Mouse (Mus musculus) liver, embryonic 13.5 days (tissue): ENCODE results near the gene Timm44. TPM values are rescaled to one million over a fixed set of nuclear protein-coding genes. Genes with fewer than 3 reads are reported as not detected.

Experiments used
- ATAC-seq: fragments of 200-750 bp; cut with Nextera tagmentation; 2 replicates; pipeline ENCODE4 v1.8.0; 2017; ENCODE audit warnings: low read depth, mild to moderate bottlenecking, moderate number of reproducible peaks, moderate library complexity
- DNase-seq: peaks from one replicate; pipeline ENCODE4 v3.0.0; 2022
- H3K27ac ChIP-seq: fragments of 300-500 bp; sonication (generic); 2 replicates; pipeline ENCODE4 v1.5.1; 2015; ENCODE audit warnings: moderate library complexity, mild to moderate bottlenecking, inconsistent platforms
- H3K27me3 ChIP-seq: fragments of 300-500 bp; sonication (generic); 2 replicates; pipeline ENCODE4 v1.6.1; 2015; ENCODE audit warnings: mild to moderate bottlenecking, inconsistent platforms
- H3K36me3 ChIP-seq: fragments of 300-500 bp; sonication (generic); 2 replicates; pipeline ENCODE4 v1.6.1; 2015; ENCODE audit warnings: mild to moderate bottlenecking, inconsistent platforms
- H3K4me1 ChIP-seq: fragments of 300-500 bp; sonication (generic); replicated peaks from 2 replicates; pipeline ENCODE4 v1.6.1; 2015; ENCODE audit warnings: inconsistent platforms
- H3K4me2 ChIP-seq: fragments of 300-500 bp; sonication (generic); 2 replicates; pipeline ENCODE4 v1.6.1; 2015; ENCODE audit warnings: inconsistent platforms, mild to moderate bottlenecking, moderate library complexity
- H3K4me3 ChIP-seq: fragments of 300-500 bp; sonication (generic); replicated peaks from 2 replicates; pipeline ENCODE4 v1.5.1; 2015; ENCODE audit warnings: mild to moderate bottlenecking, inconsistent platforms
- H3K9ac ChIP-seq: fragments of 300-500 bp; sonication (generic); 2 replicates; pipeline ENCODE4 v1.6.1; 2015; ENCODE audit warnings: mild to moderate bottlenecking, inconsistent platforms
- H3K9me3 ChIP-seq: fragments of 300-500 bp; sonication (generic); replicated peaks from 2 replicates; pipeline ENCODE4 v1.6.1; 2016; ENCODE audit warnings: inconsistent platforms
- WGBS: fragments of 180-500 bp; shearing (Covaris S2); methylation state at CpG from one replicate; pipeline ENCODE4 v1.1.7; 2015; ENCODE audit not compliant: insufficient replicate concordance; 5-methylcytosine and 5-hydroxymethylcytosine counted together
- polyA plus RNA-seq: library from polyadenylated mRNA; unstranded; fragments of >200 nt; fragmentation: Nextera tagmentation; extraction: Ambion mirVana; gene quantifications from 2 replicates; pipeline ENCODE4 v1.2.1, GENCODE M21; 2015

Timm44 gene
- polyA plus RNA-seq = 38.1 and 44.1 TPM in 2 replicates

DNA sequence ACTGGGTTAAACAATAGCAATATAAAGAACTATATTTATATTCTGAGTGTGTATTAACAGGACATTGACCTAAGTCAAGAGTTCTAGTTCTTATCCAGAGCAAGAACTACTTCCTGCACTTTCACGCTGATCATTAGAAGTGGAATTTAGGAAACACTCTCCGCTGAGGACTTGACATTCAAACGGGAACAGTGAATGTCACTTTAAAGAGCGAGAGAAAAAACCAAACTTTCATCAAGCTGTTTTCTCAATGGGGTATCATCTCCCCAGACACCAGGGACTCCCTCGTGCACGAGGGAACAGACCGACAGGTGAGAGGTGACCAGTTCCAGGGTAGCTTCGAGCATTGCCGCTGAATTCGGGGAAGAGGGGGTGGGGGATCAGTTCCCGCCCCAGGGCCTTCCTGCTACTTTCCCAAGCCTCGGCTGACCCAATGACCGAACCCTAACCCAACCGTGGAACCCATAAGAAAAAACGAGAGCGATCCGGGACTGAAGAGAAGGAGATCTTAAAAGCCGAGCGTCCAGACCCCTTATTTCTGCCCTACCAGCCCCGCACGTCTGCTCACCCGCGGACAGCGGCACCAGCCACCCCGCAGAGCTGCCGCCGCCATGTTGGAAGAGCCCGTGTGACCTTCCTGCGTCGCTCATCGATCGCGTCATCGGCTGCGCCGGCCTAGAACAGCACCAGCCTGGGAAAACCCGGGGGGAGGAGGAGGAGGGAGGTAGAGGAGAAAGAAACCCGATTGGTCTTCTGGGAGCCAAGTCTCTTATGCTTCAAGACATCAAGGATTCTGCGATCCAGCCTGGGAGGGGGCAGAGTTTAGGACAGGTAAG lies at the start of gene Timm44:
Timm44 (minus strand) TSS at position 639 of the 836 bp plus-strand sequence.
- DNase-seq = peak; percentile 89
- ATAC-seq = peak; percentile 98

DNA sequence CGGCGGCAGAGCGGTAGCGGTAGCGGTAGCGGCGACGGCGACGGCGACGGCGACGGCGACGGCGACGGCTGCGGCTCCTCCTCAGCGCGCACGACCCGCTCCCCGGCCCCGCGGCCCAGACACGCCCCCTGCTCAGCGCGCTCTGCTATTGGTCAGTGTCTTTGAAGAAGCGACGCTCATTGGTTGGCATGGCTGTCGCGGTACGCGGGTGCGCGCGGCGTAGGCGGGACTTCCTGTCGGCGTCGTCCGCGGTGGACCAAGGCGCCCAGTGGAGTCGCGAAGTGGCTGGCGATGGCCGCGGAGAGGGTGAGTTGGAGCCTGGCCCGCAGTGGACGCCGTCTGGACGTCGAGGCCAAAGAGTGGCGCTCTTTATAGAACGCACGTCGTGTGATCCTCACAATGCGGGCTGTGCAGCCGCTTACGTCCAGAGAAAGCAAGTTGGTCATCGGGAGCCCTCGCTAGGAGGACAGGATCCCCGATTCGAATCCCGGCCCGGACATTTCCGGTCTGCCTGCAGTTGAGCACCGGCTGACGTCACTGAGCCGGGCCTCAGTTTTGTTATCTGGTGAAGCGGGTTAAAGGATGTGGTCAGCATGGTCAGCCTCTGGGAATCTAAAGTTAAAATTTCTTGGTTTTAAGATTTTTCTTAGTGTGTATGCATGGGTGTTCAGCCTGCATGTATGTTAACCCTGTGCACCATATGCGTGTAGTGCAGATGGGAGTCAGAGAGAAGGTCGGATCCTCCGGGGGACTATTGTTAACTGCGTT lies 49.5 kb upstream of the Timm44 start, which contains the start of the genes Ccl25 and Elavl1:
Ccl25 (plus strand) TSS at position 228 of the 768 bp plus-strand sequence.
Elavl1 (minus strand) TSS at position 431 of the 768 bp plus-strand sequence.
- peak within 1 kb of the TSS; percentile 90 for H3K4me2 ChIP-seq
- peak within 1 kb of the TSS; percentile 91 for H3K4me3 ChIP-seq
- WGBS = under 1% methylated on average over 78 of the region's 78 CpGs
- no peaks in the 10 kb centered on the region for H3K9me3 ChIP-seq
- DNase-seq = peak; percentile 96
- ATAC-seq = peak; percentile 94
- H3K4me1 ChIP-seq = peaks cover 59% of the 10 kb centered on the region
- peak within 1 kb of the TSS; percentile 98 for H3K9ac ChIP-seq
- peak within 1 kb of the TSS; percentile 91 for H3K27ac ChIP-seq
- peaks cover 56% of the 10 kb centered on the region for H3K36me3 ChIP-seq
- H3K27me3 ChIP-seq = no peaks in the 10 kb centered on the region

More for the DNA sequence above, at the start of gene Timm44:
- Histone ChIP-seq H3K4me1 (peaks cover 28% of the 10 kb centered on the region), H3K9ac (peak within 1 kb of the TSS; percentile 85), H3K27me3 (no peaks in the 10 kb centered on the region), H3K36me3 (peaks cover 33% of the 10 kb centered on the region), H3K9me3 (no peaks in the 10 kb centered on the region), H3K27ac (peak within 1 kb of the TSS; percentile 60), H3K4me2 (peak within 1 kb of the TSS; percentile 70), H3K4me3 (peak within 1 kb of the TSS; percentile 77)
- under 1% methylated on average over 39 of the region's 39 CpGs for WGBS

- H3K4me1 ChIP-seq = peaks cover 63% of the 10 kb centered on the region
- peak overlapping the region; percentile 90 for H3K4me2 ChIP-seq
- H3K27ac ChIP-seq = peak overlapping the region; percentile 91
- no peaks in the 10 kb centered on the region for H3K9me3 ChIP-seq
- no peaks in the 10 kb centered on the region for H3K27me3 ChIP-seq
- WGBS = under 1% methylated on average over 42 of the region's 42 CpGs
- H3K4me3 ChIP-seq = peak overlapping the region; percentile 91
- ATAC-seq (peak; percentile 64), DNase-seq (no peak)
- H3K36me3 ChIP-seq = peaks cover 55% of the 10 kb centered on the region
- H3K9ac ChIP-seq = peak overlapping the region; percentile 98
Observed at GRCm38 (mm10) chr8:4324525-4324924, 48.8 kb upstream of the Timm44 start.

DNA sequence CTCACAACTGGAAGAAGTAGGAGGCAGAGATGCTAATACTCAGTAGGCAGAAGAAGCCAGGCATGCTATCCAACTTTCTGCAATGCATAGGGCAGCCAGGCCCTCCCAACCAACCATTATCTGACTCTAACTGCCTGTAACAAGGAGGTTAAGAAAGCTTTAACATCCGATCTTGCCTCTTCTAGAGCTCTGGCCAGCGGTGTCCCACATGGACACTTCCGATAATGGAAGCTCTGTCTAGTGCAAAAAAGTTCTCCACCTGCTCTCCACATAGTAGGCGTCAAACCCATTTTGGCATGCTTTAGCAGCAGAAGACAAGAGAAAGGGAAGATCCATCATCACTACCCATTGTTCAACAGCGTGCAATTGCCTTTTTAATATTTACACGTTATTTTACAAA lies 48.2 kb upstream of the Timm44 start:
- Histone ChIP-seq H3K9me3 (no peaks in the 10 kb centered on the region), H3K4me1 (peaks cover 68% of the 10 kb centered on the region), H3K36me3 (peaks cover 50% of the 10 kb centered on the region), H3K27ac (peak overlapping the region; percentile 91), H3K9ac (peak overlapping the region; percentile 98), H3K4me2 (peak overlapping the region; percentile 90), H3K4me3 (peak overlapping the region; percentile 91), H3K27me3 (no peaks in the 10 kb centered on the region)
- DNase-seq (peak; percentile 26), ATAC-seq (no peak)
- under 1% methylated on average over 6 of the region's 6 CpGs for WGBS

DNA sequence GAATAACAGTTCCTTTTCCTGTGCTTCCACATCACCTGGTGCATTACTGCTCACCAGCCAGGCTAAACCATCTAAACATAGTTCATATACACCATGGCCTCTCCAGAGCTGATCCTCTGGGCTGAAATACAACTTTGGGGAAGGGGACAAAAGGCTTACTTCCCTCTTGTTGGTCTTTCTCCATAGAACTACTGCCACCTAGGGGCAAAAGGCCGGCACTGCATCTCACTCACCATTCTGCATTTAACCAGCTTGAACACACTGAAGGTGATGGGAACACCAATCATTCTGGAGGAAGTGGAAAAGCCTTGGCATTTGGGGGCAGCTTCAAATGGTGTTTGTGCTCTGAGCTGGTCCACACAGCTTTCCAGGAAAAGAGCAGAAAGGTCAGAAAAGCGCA lies 46.8 kb upstream of the Timm44 start:
- peak overlapping the region; percentile 91 for H3K4me3 ChIP-seq
- WGBS = 22% methylated on average over 2 of the region's 2 CpGs
- ATAC-seq = no peak

DNA sequence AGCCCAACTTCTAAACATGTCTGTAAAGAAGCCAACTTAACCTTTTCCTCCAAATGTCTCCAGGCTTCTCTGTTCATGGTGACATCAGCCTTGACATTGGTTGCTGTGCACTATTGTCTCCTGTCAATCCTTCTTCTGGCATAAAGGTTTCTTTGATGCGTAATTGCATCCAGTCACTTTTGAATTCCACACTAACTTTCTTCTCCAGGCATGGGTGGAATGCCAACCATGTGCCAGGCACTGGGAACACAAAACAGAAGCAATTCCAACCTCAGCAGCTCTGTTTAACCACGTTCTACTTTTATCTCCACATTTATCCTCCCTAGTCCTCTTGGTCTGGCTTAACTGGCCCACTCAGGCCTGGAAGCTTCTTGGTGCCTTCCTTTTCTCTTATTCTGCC lies 45.3 kb upstream of the Timm44 start:
- H3K4me1 ChIP-seq = peaks cover 67% of the 10 kb centered on the region
- DNase-seq = no peak
- no peak for ATAC-seq
- no peak overlapping the region for H3K4me3 ChIP-seq
- H3K27ac ChIP-seq = no peak overlapping the region
- peaks cover 31% of the 10 kb centered on the region for H3K36me3 ChIP-seq
- no peak overlapping the region for H3K4me2 ChIP-seq
- H3K27me3 ChIP-seq = no peaks in the 10 kb centered on the region
- WGBS = 60% methylated on average over 2 of the region's 2 CpGs
- no peak overlapping the region for H3K9ac ChIP-seq
- no peaks in the 10 kb centered on the region for H3K9me3 ChIP-seq

More for the DNA sequence above, 46.8 kb upstream of the Timm44 start:
- peak overlapping the region; percentile 90 for H3K4me2 ChIP-seq
- H3K9me3 ChIP-seq = no peaks in the 10 kb centered on the region
- peaks cover 76% of the 10 kb centered on the region for H3K4me1 ChIP-seq
- peak overlapping the region; percentile 98; the same call in 1 of the 2 replicates for H3K9ac ChIP-seq
- peak; percentile 71 for DNase-seq
- no peaks in the 10 kb centered on the region for H3K27me3 ChIP-seq
- H3K27ac ChIP-seq = 0 out of 2 replicates have a peak overlapping the region, but pooled peaks have one; percentile 35
- H3K36me3 ChIP-seq = peaks cover 37% of the 10 kb centered on the region

DNA sequence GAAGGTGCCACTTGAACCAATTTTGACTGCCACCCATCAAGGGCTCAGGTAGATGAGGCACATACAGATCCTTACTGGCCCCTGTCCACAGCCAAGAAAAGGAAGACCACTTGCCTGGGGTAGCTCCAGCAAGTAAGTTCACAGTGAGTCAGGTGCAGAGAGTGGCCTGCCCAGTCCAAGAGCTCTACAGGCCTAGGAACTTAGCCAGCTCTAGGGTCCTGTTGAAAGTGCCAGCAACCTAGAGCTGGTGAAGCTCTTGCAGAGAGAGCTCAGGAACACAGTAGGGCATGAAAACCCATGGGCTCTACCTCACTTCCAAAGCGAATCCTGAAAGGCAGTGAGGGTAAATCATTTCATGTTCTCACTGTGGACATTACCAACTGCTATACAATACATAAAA lies 44.7 kb upstream of the Timm44 start:
- H3K9ac ChIP-seq = no peak overlapping the region
- H3K4me3 ChIP-seq = no peak overlapping the region
- H3K27me3 ChIP-seq = no peaks in the 10 kb centered on the region
- H3K4me1 ChIP-seq = peaks cover 64% of the 10 kb centered on the region
- DNase-seq = no peak
- H3K27ac ChIP-seq = no peak overlapping the region
- no peak overlapping the region for H3K4me2 ChIP-seq
- no peak for ATAC-seq
- peaks cover 35% of the 10 kb centered on the region for H3K36me3 ChIP-seq
- WGBS = 74% methylated on average over 1 of the region's 1 CpGs
- no peaks in the 10 kb centered on the region for H3K9me3 ChIP-seq

GRCm38 (mm10) chr8:4319573-4319872 lies 43.8 kb upstream of the Timm44 start:
- Histone ChIP-seq H3K27ac (no peak overlapping the region), H3K9ac (no peak overlapping the region), H3K4me3 (no peak overlapping the region), H3K27me3 (no peaks in the 10 kb centered on the region), H3K9me3 (no peaks in the 10 kb centered on the region), H3K4me2 (no peak overlapping the region), H3K4me1 (peaks cover 66% of the 10 kb centered on the region), H3K36me3 (peaks cover 35% of the 10 kb centered on the region)
- no peak for ATAC-seq
- no peak for DNase-seq
- 85% methylated on average over 11 of the region's 11 CpGs for WGBS

- no peak overlapping the region for H3K9ac ChIP-seq
- no peaks in the 10 kb centered on the region for H3K27me3 ChIP-seq
- ATAC-seq = peak; percentile 14
- peaks cover 35% of the 10 kb centered on the region for H3K36me3 ChIP-seq
- 26% methylated on average over 2 of the region's 2 CpGs for WGBS
- H3K27ac ChIP-seq = peak overlapping the region; percentile 40; the same call in 1 of the 2 replicates
- no peaks in the 10 kb centered on the region for H3K9me3 ChIP-seq
- no peak overlapping the region for H3K4me3 ChIP-seq
- DNase-seq = no peak
- H3K4me1 ChIP-seq = peaks cover 69% of the 10 kb centered on the region
- H3K4me2 ChIP-seq = 0 out of 2 replicates have a peak overlapping the region, but pooled peaks have one; percentile 15
Observed at GRCm38 (mm10) chr8:4318796-4319572, 43.3 kb upstream of the Timm44 start.

DNA sequence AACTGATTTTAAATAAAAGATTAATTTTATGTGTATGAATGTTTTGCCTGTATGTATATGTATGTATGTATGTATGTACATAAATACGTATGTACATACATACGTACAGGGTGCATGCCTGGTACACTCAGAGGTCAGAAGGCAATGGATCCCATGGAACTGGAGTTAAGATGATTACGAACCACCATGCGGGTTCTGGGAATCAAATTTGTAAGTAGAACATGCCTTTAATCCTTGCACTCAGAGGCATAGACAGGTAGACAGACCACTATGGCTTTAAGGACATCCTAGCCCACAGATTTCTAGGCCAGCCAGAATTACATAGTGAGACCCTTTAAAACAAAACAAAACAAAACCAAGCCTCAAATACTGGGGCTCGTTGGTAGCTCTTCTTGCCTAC lies 42.4 kb upstream of the Timm44 start:
- Histone ChIP-seq H3K9me3 (no peaks in the 10 kb centered on the region), H3K27me3 (no peaks in the 10 kb centered on the region), H3K4me3 (no peak overlapping the region), H3K4me1 (peaks cover 69% of the 10 kb centered on the region), H3K4me2 (no peak overlapping the region), H3K9ac (no peak overlapping the region), H3K27ac (no peak overlapping the region), H3K36me3 (peaks cover 35% of the 10 kb centered on the region)
- ATAC-seq = no peak
- DNase-seq = no peak
- WGBS = 83% methylated on average over 5 of the region's 5 CpGs
